Mouse (Mus musculus) heart, adult 2 months (tissue): Measurements from ENCODE around the gene Mcu. TPM values are rescaled to one million over a fixed set of nuclear protein-coding genes. Genes with fewer than 3 reads are reported as not detected.

Experiments used
- DNase-seq, 2 experiments: peaks; one replicate each; pipeline ENCODE4 v3.0.0; 2021
- H3K27ac ChIP-seq: fragments of 200-600 bp; 2 replicates; pipeline ENCODE4 v1.8.1; 2022
- H3K27me3 ChIP-seq: fragments of 200-500 bp; 2 replicates; pipeline ENCODE4 v1.6.1; 2012; ENCODE audit warnings: mild to moderate bottlenecking, low read length, inconsistent platforms, mixed read lengths; ENCODE audit not compliant: control insufficient read depth, insufficient read depth
- H3K36me3 ChIP-seq: fragments of 200-500 bp; 2 replicates; pipeline ENCODE4 v1.6.1; 2012; ENCODE audit warnings: low read length, inconsistent platforms; ENCODE audit not compliant: control insufficient read depth, insufficient read depth
- H3K4me1 ChIP-seq: fragments of 200-500 bp; 2 replicates; pipeline ENCODE4 v1.6.1; 2011; ENCODE audit warnings: low read length; ENCODE audit not compliant: control insufficient read depth, insufficient read depth
- H3K4me3 ChIP-seq: fragments of 200-600 bp; 2 replicates; pipeline ENCODE4 v1.8.1; 2022
- H3K79me2 ChIP-seq: fragments of 200-500 bp; replicated peaks from 2 replicates; pipeline ENCODE4 v1.6.1; 2012; ENCODE audit warnings: mild to moderate bottlenecking, inconsistent platforms, low read length, moderate library complexity, mixed read lengths; ENCODE audit not compliant: control insufficient read depth, insufficient read depth
- H3K9ac ChIP-seq: fragments of 200-500 bp; 2 replicates; pipeline ENCODE4 v1.6.1; 2012; ENCODE audit warnings: low read depth, mild to moderate bottlenecking, control low read depth, inconsistent platforms, low read length, mixed read lengths
- CTCF ChIP-seq: fragments of 200-600 bp; IDR thresholded peaks from 2 replicates; pipeline ENCODE4 v1.8.1; 2022; ENCODE audit warnings: antibody characterized with exemption, mild to moderate bottlenecking, moderate library complexity
- EP300 ChIP-seq: fragments of 200-500 bp; IDR thresholded peaks from 2 replicates; pipeline ENCODE4 v1.6.1; 2011; ENCODE audit warnings: low read depth, low read length, control low read depth; ENCODE audit not compliant: insufficient read depth
- POLR2A ChIP-seq: fragments of 200-500 bp; IDR thresholded peaks from 2 replicates; pipeline ENCODE4 v1.6.1; 2011; ENCODE audit warnings: mild to moderate bottlenecking, low read depth, low read length, control low read depth; ENCODE audit not compliant: insufficient read depth
- WGBS: fragments of 180-500 bp; shearing (Covaris S2); methylation state at CpG from one replicate; pipeline ENCODE4 v1.1.7; 2018; 5-methylcytosine and 5-hydroxymethylcytosine counted together
- intact Hi-C: fragments of 180-260 bp; cut with DNase I; formaldehyde crosslinking; loops from one replicate; pipeline ENCODE4 v1.15.1; 2025
- polyA plus RNA-seq: library from polyadenylated mRNA; depleted of rRNA; stranded (reverse); fragments of >200 nt; gene quantifications from 2 replicates; pipeline ENCODE4 v1.2.3, GENCODE M21; 2012
- total RNA-seq, 2 experiments: library from RNA; stranded (reverse); gene quantifications; 2 replicates each; pipeline ENCODE4 v1.2.3; 2021

The Mcu gene
- total and polyA plus RNA-seq, 3 experiments, result 10.4 to 21.6 (median 20.0) TPM

GRCm38 (mm10) chr10:59520701-59521100 is 95.8 kb downstream of the Mcu start:
- intact Hi-C loops, result loop anchor here (5.0 kb wide), 1 partner anchor 97 kb away; the partner anchor contains the start of genes Gm10322 and Mcu
- WGBS, result 94% methylated on average over 2 of the region's 2 CpGs

GRCm38 (mm10) chr10:59519411-59519810 is 97.1 kb downstream of the Mcu start:
- no peak for DNase-seq
- no peak overlapping the region for H3K9ac ChIP-seq
- H3K27me3 ChIP-seq, result no peaks in the 10 kb centered on the region
- WGBS, result 92% methylated on average over 3 of the region's 3 CpGs
- no peak overlapping the region for H3K4me3 ChIP-seq
- peaks cover 5% of the 10 kb centered on the region for H3K4me1 ChIP-seq
- H3K79me2 ChIP-seq, result no peaks in the 10 kb centered on the region
- no peak overlapping the region for H3K27ac ChIP-seq
- H3K36me3 ChIP-seq, result peaks cover 4% of the 10 kb centered on the region
- intact Hi-C loops, result no loop called here
- no peak for TF ChIP-seq EP300

More at GRCm38 (mm10) chr10:59520701-59521100, 95.8 kb downstream of the Mcu start:
- Histone ChIP-seq H3K79me2 (no peaks in the 10 kb centered on the region), H3K27me3 (no peaks in the 10 kb centered on the region), H3K36me3 (peaks cover 5% of the 10 kb centered on the region), H3K27ac (no peak overlapping the region), H3K4me1 (peaks cover 10% of the 10 kb centered on the region), H3K4me3 (no peak overlapping the region), H3K9ac (no peak overlapping the region)
- TF ChIP-seq EP300 (no peak), CTCF (no peak), POLR2A (no peak)
- DNase-seq, result no peak

- Histone ChIP-seq H3K9ac (no peak overlapping the region), H3K79me2 (no peaks in the 10 kb centered on the region), H3K27me3 (no peaks in the 10 kb centered on the region), H3K36me3 (no peaks in the 10 kb centered on the region), H3K4me1 (no peaks in the 10 kb centered on the region), H3K4me3 (no peak overlapping the region), H3K27ac (no peak overlapping the region)
- 84% methylated on average over 13 of the region's 13 CpGs for WGBS
- TF ChIP-seq POLR2A, result no peak
- TF ChIP-seq EP300, result no peak
- no peak for TF ChIP-seq CTCF
- no peak for DNase-seq
- intact Hi-C loops, result no loop called here
These were observed 99.3 kb downstream of the Mcu start for GRCm38 (mm10) chr10:59517201-59517600.

- WGBS, result 71% methylated on average over 15 of the region's 15 CpGs
- H3K9ac ChIP-seq, result no peak overlapping the region
- peaks cover 1% of the 10 kb centered on the region; the same call in 1 of the 2 replicates for H3K4me1 ChIP-seq
- H3K36me3 ChIP-seq, result no peaks in the 10 kb centered on the region
- TF ChIP-seq POLR2A, result no peak
- TF ChIP-seq CTCF, result no peak
- no peak for TF ChIP-seq EP300
- H3K27me3 ChIP-seq, result no peaks in the 10 kb centered on the region
- no peak overlapping the region for H3K4me3 ChIP-seq
- DNase-seq, result no peak
- no peak overlapping the region for H3K27ac ChIP-seq
- no peaks in the 10 kb centered on the region for H3K79me2 ChIP-seq
- intact Hi-C loops, result no loop called here
These were observed 101.6 kb downstream of the Mcu start for GRCm38 (mm10) chr10:59514739-59515464.

- Histone ChIP-seq H3K79me2 (no peaks in the 10 kb centered on the region), H3K4me1 (peaks cover 1% of the 10 kb centered on the region; the same call in 1 of the 2 replicates), H3K36me3 (no peaks in the 10 kb centered on the region), H3K9ac (no peak overlapping the region), H3K27me3 (no peaks in the 10 kb centered on the region), H3K4me3 (no peak overlapping the region), H3K27ac (no peak overlapping the region)
- DNase-seq, result no peak
- intact Hi-C loops, result no loop called here
- TF ChIP-seq EP300 (no peak), CTCF (no peak), POLR2A (no peak)
- 90% methylated on average over 9 of the region's 9 CpGs for WGBS
These were observed 104.3 kb downstream of the Mcu start for GRCm38 (mm10) chr10:59512173-59512572.

GRCm38 (mm10) chr10:59511427-59511963 is 105.0 kb downstream of the Mcu start:
- intact Hi-C loops, result no loop called here
- 54% methylated on average over 14 of the region's 14 CpGs for whole genome bisulfite sequencing
- H3K79me2 ChIP-seq, result no peaks in the 10 kb centered on the region
- no peak overlapping the region for H3K27ac ChIP-seq
- H3K36me3 ChIP-seq, result no peaks in the 10 kb centered on the region
- DNase-seq, result no peak
- no peak overlapping the region for H3K9ac ChIP-seq
- TF ChIP-seq EP300 (no peak), POLR2A (no peak), CTCF (no peak)
- peaks cover 1% of the 10 kb centered on the region; the same call in 1 of the 2 replicates for H3K4me1 ChIP-seq
- no peaks in the 10 kb centered on the region for H3K27me3 ChIP-seq
- H3K4me3 ChIP-seq, result no peak overlapping the region
